21 mouse cellular contexts compared by ENCODE assay signal in genomic region chr2:145807276-145807675, GRCm38 (mm10).
"Had no signal": no experiment of that assay in that cellular context is flagged by ENCODE, and none has a peak within 500 bp of the region (broad histone marks: within the 10 kb centered on the region; RNA-seq: fewer than 3 reads in every experiment).

No protein-coding gene starts in this region.

- H3K9me3 ChIP-seq: limb, embryonic 10.5 days; liver, embryonic 12.5 days; liver, embryonic 15.5 days; lung, embryonic 15.5 days had no signal

- ATAC-seq: liver, embryonic 12.5 days had no signal

- H3K36me3 ChIP-seq: limb, embryonic 10.5 days; liver, embryonic 12.5 days; liver, embryonic 15.5 days; lung, embryonic 15.5 days had no signal

- H3K4me3 ChIP-seq: layer of hippocampus, adult 2 months; limb, embryonic 10.5 days; limb, embryonic 13.5 days; liver, embryonic 12.5 days; liver, embryonic 15.5 days; lung, embryonic 15.5 days had no signal

- H3K27ac ChIP-seq: kidney, postnatal 0 days; layer of hippocampus, adult 2 months; limb, embryonic 10.5 days; limb, embryonic 13.5 days; liver, embryonic 12.5 days; liver, embryonic 15.5 days; lung, embryonic 15.5 days; stomach, postnatal 0 days had no signal

- H3K4me2 ChIP-seq: limb, embryonic 13.5 days; liver, embryonic 12.5 days; liver, embryonic 15.5 days; lung, embryonic 15.5 days had no signal

- H3K4me1 ChIP-seq: limb, embryonic 10.5 days; limb, embryonic 13.5 days; liver, embryonic 12.5 days; liver, embryonic 15.5 days; lung, embryonic 15.5 days had no signal

- H3K27me3 ChIP-seq: limb, embryonic 13.5 days; liver, embryonic 12.5 days; liver, embryonic 15.5 days; lung, embryonic 15.5 days had no signal

- DNase-seq: kidney, adult 9 months; kidney, postnatal 25 days; layer of hippocampus, adult 9-11 months; liver; lung, adult 18-20 months; lung, postnatal 14 days; lung, postnatal 4 days; midbrain, embryonic 14.5 days; right cerebral cortex, adult 18-20 months; right cerebral cortex, postnatal 14 days; right cerebral cortex, postnatal 4 days; thymus, adult 2 months; thymus, postnatal 14 days had no signal

- H3K9ac ChIP-seq: limb, embryonic 13.5 days; liver, embryonic 12.5 days; liver, embryonic 15.5 days; lung, embryonic 15.5 days had no signal
